Mouse (Mus musculus): ENCODE measurements around the gene Cd80.

Cd80 gene

GRCm38 (mm10) chr16:38536544-38537146 lies 81.3 kb downstream of the Cd80 start:
- peak; percentile 46 for DNase-seq

- DNase-seq, result no peak
Measured at GRCm38 (mm10) chr16:38538716-38539380, 83.5 kb downstream of the Cd80 start.

Measured in cerebellum, adult 8-10 months (tissue).